Mouse (Mus musculus): ENCODE measurements around the gene Olfr310. TPM values are rescaled to one million over a fixed set of nuclear protein-coding genes. Genes with fewer than 3 reads are reported as not detected.

The Olfr310 gene
- not detected in 2 replicates for polyA plus RNA-seq (2015; fragmentation: Nextera tagmentation; extraction: Ambion mirVana)

DNA sequence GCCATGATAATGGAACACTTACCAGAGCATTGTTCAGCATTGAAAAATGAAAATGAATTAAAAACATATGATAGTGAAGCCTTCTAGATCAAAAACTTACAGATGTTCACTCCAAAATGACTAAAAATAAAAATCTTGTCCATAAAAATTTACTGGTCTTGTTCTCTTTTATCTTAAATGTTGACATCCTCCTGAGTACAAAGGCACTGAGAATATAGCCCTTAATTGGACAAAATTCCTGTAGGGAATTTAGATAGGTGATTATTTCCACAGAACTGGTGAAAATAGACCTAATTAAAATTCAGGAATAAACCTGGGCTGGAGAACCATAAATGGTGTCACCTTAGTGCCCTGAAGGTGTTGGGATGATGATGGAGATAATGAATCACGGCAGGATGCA is at the start of gene Olfr310:
Gene Olfr310 (minus strand): TSS at position 101 of the 400 bp plus-strand sequence.

DNA sequence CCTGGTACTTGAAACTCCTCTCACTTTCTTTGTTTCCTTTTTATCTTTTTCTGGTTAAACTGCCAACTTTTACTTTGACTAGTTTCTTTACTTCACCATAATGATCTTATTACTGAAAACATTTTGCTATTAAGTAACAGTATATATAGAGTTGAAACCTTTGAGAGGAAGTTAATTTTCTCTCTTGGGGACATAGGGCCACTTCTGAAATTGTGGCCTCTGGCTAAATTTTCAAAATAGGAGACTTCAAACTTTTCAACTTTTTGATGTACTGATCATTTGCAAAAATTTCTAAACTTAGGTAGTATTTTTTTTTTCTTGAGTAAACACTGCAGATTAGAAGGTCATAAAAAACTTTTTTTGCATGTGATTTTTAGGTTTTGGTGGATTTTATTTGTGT is 48.6 kb upstream of the Olfr310 start, which contains the start of gene Olfr308:
Gene Olfr308 (minus strand): TSS at position 101 of the 400 bp plus-strand sequence.

DNA sequence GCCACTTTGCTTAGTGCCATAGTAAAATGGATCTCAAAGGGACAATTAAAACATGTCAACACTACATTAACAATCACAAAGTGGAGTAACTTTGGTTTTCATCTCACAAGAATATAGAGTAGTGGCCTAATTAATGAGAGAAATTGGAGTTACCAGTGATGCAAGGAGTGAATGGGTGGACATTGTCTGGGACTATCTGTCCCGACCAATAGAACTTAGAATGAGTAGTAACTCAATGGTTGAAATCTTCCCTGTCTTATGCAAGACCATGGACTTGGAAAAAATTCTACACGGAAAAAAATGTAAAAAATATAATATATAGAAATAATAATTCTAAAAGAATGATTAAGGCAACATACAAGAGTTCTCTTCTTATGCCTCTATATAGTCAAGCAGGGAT is 36.6 kb upstream of the Olfr310 start, which contains the start of gene Olfr309:
Gene Olfr309 (minus strand): TSS at position 101 of the 400 bp plus-strand sequence.

DNA sequence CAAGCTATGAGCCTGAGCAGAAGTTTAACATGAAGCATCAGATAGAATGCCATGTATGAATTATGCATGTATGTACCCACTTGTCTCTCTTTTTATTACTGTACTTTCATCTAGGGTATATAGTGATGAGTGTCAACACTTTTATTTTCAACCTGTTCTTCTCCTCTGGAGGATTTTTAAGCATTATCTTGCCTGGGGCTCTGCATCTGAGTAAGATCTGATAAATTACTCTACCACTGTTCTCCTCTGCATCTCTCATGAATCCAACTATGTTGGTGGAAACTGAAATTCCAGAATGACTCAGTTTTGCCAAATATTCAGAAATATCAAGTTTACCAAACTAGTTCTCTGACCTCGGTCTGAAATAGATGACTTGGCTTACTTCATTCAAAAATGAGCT is 30.8 kb downstream of the Olfr310 start, which contains the start of gene Vmn2r76:
Gene Vmn2r76 (minus strand): TSS at position 101 of the 400 bp plus-strand sequence.

Small RNA genes within 50 kb of the gene (microRNA-seq; reads per million reads assigned to microRNA genes)
- gene Gm23192: 0 reads per million in 2 experiments

Other genes with a start within 250 kb of the Olfr310 start
- gene Vmn2r75, start 105.4 kb downstream of the Olfr310 start, polyA plus RNA-seq (2015; fragmentation: Nextera tagmentation; extraction: Ambion mirVana): not detected in 2 replicates
- gene Vmn2r76, start 30.9 kb downstream of the Olfr310 start, polyA plus RNA-seq (2015; fragmentation: Nextera tagmentation; extraction: Ambion mirVana): not detected in 2 replicates
- gene Olfr309, start 36.5 kb upstream of the Olfr310 start, polyA plus RNA-seq (2015; fragmentation: Nextera tagmentation; extraction: Ambion mirVana): not detected in 2 replicates
- gene Olfr308, start 48.5 kb upstream of the Olfr310 start, polyA plus RNA-seq (2015; fragmentation: Nextera tagmentation; extraction: Ambion mirVana): not detected in 2 replicates
- gene Olfr307, start 60.4 kb upstream of the Olfr310 start, polyA plus RNA-seq (2015; fragmentation: Nextera tagmentation; extraction: Ambion mirVana): not detected in 2 replicates
- not detected in 2 replicates for gene Olfr305, start 89.8 kb upstream of the Olfr310 start, polyA plus RNA-seq (2015; fragmentation: Nextera tagmentation; extraction: Ambion mirVana)
- not detected in 2 replicates for gene Olfr304, start 109.5 kb upstream of the Olfr310 start, polyA plus RNA-seq (2015; fragmentation: Nextera tagmentation; extraction: Ambion mirVana)
- not detected in 2 replicates for gene Olfr303, start 120.6 kb upstream of the Olfr310 start, polyA plus RNA-seq (2015; fragmentation: Nextera tagmentation; extraction: Ambion mirVana)
- not detected in 2 replicates for gene Olfr301, start 126.7 kb upstream of the Olfr310 start, polyA plus RNA-seq (2015; fragmentation: Nextera tagmentation; extraction: Ambion mirVana)
- gene Olfr299, start 182.7 kb upstream of the Olfr310 start, polyA plus RNA-seq (2015; fragmentation: Nextera tagmentation; extraction: Ambion mirVana): not detected in 2 replicates
- not detected in 2 replicates for gene Olfr298, start 215.3 kb upstream of the Olfr310 start, polyA plus RNA-seq (2015; fragmentation: Nextera tagmentation; extraction: Ambion mirVana)
- not detected in 2 replicates for gene Olfr297, start 242.8 kb upstream of the Olfr310 start, polyA plus RNA-seq (2015; fragmentation: Nextera tagmentation; extraction: Ambion mirVana)